Mouse (Mus musculus) cerebellum, adult (tissue): ENCODE data around the gene Zfp977.
"Not testable (repeated sequence)": the region's sequence is repeated elsewhere in the genome, so short reads cannot be mapped to it uniquely, and the experiment has no call there.

ENCODE experiments used
- ATAC-seq: cut with Nextera tagmentation; 2 replicates; pipeline ENCODE4 v1.9.2; 2017; ENCODE audit warnings: mild to moderate bottlenecking, moderate library complexity, mixed read lengths; ENCODE audit not compliant: insufficient number of reproducible peaks, low FRiP score, low TSS enrichment

Zfp977 gene

GRCm38 (mm10) chr7:42592413-42592812 lies at the start of gene Zfp977:
Gene Zfp977 (minus strand): TSS chr7:42592547.
- not testable (repeated sequence) for ATAC-seq

- ATAC-seq = not testable (repeated sequence)
Measured at GRCm38 (mm10) chr7:42631031-42631430, 38.7 kb upstream of the Zfp977 start.

GRCm38 (mm10) chr7:42595666-42596065 lies 3.3 kb upstream of the Zfp977 start:
- not testable (repeated sequence) for ATAC-seq

- not testable (repeated sequence) for ATAC-seq
Measured at GRCm38 (mm10) chr7:42591311-42591710, 1.0 kb downstream of the Zfp977 start.

GRCm38 (mm10) chr7:42578488-42578887 lies 13.9 kb downstream of the Zfp977 start, which contains the start of gene Gm21028:
Gene Gm21028 (minus strand): TSS chr7:42578588.
- ATAC-seq = no peak

- ATAC-seq = no peak
Measured at GRCm38 (mm10) chr7:42551766-42552165, 40.6 kb downstream of the Zfp977 start.
